In the genomic region with DNA sequence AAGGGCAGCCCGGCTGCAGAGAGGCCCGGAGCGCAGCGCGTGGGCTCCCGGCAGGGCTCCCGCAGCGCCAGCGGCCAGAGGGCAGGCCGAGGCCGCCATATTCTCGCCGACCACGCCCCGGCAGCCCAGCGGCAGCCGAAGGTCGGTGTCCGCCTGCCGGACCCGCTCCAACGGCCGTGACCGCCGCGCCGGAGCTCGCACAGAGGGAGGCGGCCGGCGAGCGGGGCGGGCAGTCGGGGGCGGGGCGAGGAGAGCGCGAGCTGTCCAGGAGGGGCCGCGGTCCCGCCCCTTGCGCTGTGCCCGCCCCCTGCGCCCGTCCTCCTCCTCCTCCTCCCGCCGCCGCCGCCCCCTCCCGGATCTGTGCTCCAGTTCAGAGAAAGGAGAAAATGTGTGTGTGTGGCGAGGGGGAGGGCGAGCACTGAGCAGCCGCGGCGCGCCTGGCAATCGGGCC, we compare ENCODE assay signal across 7 mouse cellular contexts. TPM values are rescaled to one million over a fixed set of nuclear protein-coding genes. Genes with fewer than 3 reads are reported as not detected.
DNase-seq lines count a peak whose midpoint lies in the region; ATAC-seq and TF ChIP-seq lines count a peak whose summit lies in the region.

No protein-coding gene starts in this region.

- peaks cover 27% of the 10 kb centered on the region for H3K4me1 ChIP-seq in embryonic facial prominence, embryonic 12.5 days
- H3K4me1 ChIP-seq in heart, adult 2 months (ENCODE audit: control insufficient read depth, insufficient read depth, low read length): peaks cover 8% of the 10 kb centered on the region
- H3K4me1 ChIP-seq in limb, embryonic 14.5 days (ENCODE audit: control insufficient read depth, insufficient read depth, low read length): peaks cover 15% of the 10 kb centered on the region
- H3K4me1 ChIP-seq in midbrain, embryonic 16.5 days (ENCODE audit: control insufficient read depth, insufficient read depth, low read length): peaks cover 21% of the 10 kb centered on the region

- peak overlapping the region; percentile 99 for H3K27ac ChIP-seq in embryonic facial prominence, embryonic 12.5 days
- H3K27ac ChIP-seq in heart, adult 2 months: peak overlapping the region; percentile 98
- peak overlapping the region; percentile 93 for H3K27ac ChIP-seq in limb, embryonic 14.5 days (replicated peaks; ENCODE audit: low read depth, low read length)
- H3K27ac ChIP-seq in midbrain, embryonic 16.5 days (ENCODE audit: low read length): peak overlapping the region; percentile 99

- H3K9me3 ChIP-seq in embryonic facial prominence, embryonic 12.5 days: no peaks in the 10 kb centered on the region
- no peaks in the 10 kb centered on the region for H3K9me3 ChIP-seq in limb, embryonic 14.5 days (ENCODE audit: control insufficient read depth, low read length)
- no peaks in the 10 kb centered on the region for H3K9me3 ChIP-seq in midbrain, embryonic 16.5 days (replicated peaks; ENCODE audit: control insufficient read depth, low read length, poor library complexity, severe bottlenecking)

- no peaks in the 10 kb centered on the region for H3K36me3 ChIP-seq in embryonic facial prominence, embryonic 12.5 days
- H3K36me3 ChIP-seq in heart, adult 2 months (ENCODE audit: control insufficient read depth, insufficient read depth, low read length): peaks cover 8% of the 10 kb centered on the region
- no peaks in the 10 kb centered on the region for H3K36me3 ChIP-seq in limb, embryonic 14.5 days (ENCODE audit: control insufficient read depth, insufficient read depth, low read length)
- H3K36me3 ChIP-seq in midbrain, embryonic 16.5 days (ENCODE audit: control insufficient read depth, insufficient read depth, low read length): no peaks in the 10 kb centered on the region

- peak overlapping the region; percentile 99 for H3K9ac ChIP-seq in embryonic facial prominence, embryonic 12.5 days
- peak overlapping the region; percentile 96 for H3K9ac ChIP-seq in heart, adult 2 months (ENCODE audit: low read depth, low read length)
- H3K9ac ChIP-seq in limb, embryonic 14.5 days (ENCODE audit: low read depth, low read length, severe bottlenecking): peak overlapping the region; percentile 94
- H3K9ac ChIP-seq in midbrain, embryonic 16.5 days (ENCODE audit: low read depth, low read length): peak overlapping the region; percentile 100

- ATAC-seq in embryonic facial prominence, embryonic 12.5 days (ENCODE audit: insufficient number of reproducible peaks, insufficient read depth, low FRiP score, low TSS enrichment): peak; percentile 91
- peak; percentile 92 for ATAC-seq in limb, embryonic 14.5 days (ENCODE audit: low FRiP score, low read depth)
- ATAC-seq in midbrain, embryonic 16.5 days: peak; percentile 91

- peaks cover 3% of the 10 kb centered on the region; the same call in 1 of the 2 replicates for H3K79me2 ChIP-seq in heart, adult 2 months (replicated peaks; ENCODE audit: control insufficient read depth, insufficient read depth, low read length)

- no peaks in the 10 kb centered on the region for H3K27me3 ChIP-seq in embryonic facial prominence, embryonic 12.5 days
- H3K27me3 ChIP-seq in heart, adult 2 months (ENCODE audit: control insufficient read depth, insufficient read depth, low read length): no peaks in the 10 kb centered on the region
- no peaks in the 10 kb centered on the region for H3K27me3 ChIP-seq in limb, embryonic 14.5 days (ENCODE audit: control insufficient read depth, insufficient read depth, low read length)
- H3K27me3 ChIP-seq in midbrain, embryonic 16.5 days (ENCODE audit: control insufficient read depth, insufficient read depth, low read depth, low read length): no peaks in the 10 kb centered on the region

- intact Hi-C loops in heart, adult 2 months (cut with DNase I): loop anchor here (1.0 to 5.0 kb wide), 8 partner anchors 36 to 470 kb away; no protein-coding TSS in a partner anchor

- peak overlapping the region; percentile 92 for H3K4me3 ChIP-seq in embryonic facial prominence, embryonic 12.5 days
- H3K4me3 ChIP-seq in heart, adult 2 months: peak overlapping the region; percentile 67
- H3K4me3 ChIP-seq in limb, embryonic 14.5 days (replicated peaks; ENCODE audit: low read length): peak overlapping the region; percentile 94
- peak overlapping the region; percentile 92 for H3K4me3 ChIP-seq in midbrain, embryonic 16.5 days (ENCODE audit: low read depth, low read length)

- TF ChIP-seq POLR2A in heart, adult 2 months (IDR thresholded peaks at IDR 0.05; ENCODE audit: insufficient read depth, low read depth, low read length): peak; percentile 32
- no peak; the same call in 1 of the 2 replicates for TF ChIP-seq POLR2A in limb, embryonic 14.5 days (IDR thresholded peaks at IDR 0.05; ENCODE audit: borderline replicate concordance, extremely low read depth, insufficient read depth, insufficient read length)

- no peak for TF ChIP-seq EP300 in heart, adult 2 months (IDR thresholded peaks at IDR 0.05; ENCODE audit: insufficient read depth, low read depth, low read length)

- peak overlapping the region; percentile 75 for H3K4me2 ChIP-seq in embryonic facial prominence, embryonic 12.5 days (replicated peaks)
- H3K4me2 ChIP-seq in limb, embryonic 14.5 days (replicated peaks; ENCODE audit: low read depth, low read length, severe bottlenecking): peak overlapping the region; percentile 75
- peak overlapping the region; percentile 61 for H3K4me2 ChIP-seq in midbrain, embryonic 16.5 days (ENCODE audit: low read length)

- under 1% methylated on average over 43 of the region's 57 CpGs for WGBS in embryonic facial prominence, embryonic 12.5 days
- 4% methylated on average over 42 of the region's 57 CpGs for WGBS in heart, adult 2 months
- 0% methylated on average over 33 of the region's 57 CpGs for WGBS in limb, embryonic 14.5 days
- WGBS in midbrain, embryonic 16.5 days: 1% methylated on average over 26 of the region's 57 CpGs

- peak; percentile 96 to 99 for DNase-seq in adrenal gland, postnatal 36 days
- DNase-seq in heart, adult 2 months: peak; percentile 93 to 96
- peak; percentile 92 for DNase-seq in kidney, adult 8-10 months
- peak; percentile 91 for DNase-seq in limb, embryonic 14.5 days (ENCODE audit: low spot score)
- DNase-seq in spleen, postnatal 10 days (ENCODE audit: low spot score in 2 of 2): peak; percentile 70 to 88

- peak; percentile 54 for TF ChIP-seq CTCF in heart, adult 2 months (IDR thresholded peaks at IDR 0.05)

RNA-seq across cellular contexts. Expression of a gene that starts 0.3 kb away (rescaled TPM):
- total RNA-seq in adrenal gland, postnatal 36 days (2021): 10 to 100 TPM; 56.8 to 58.0 TPM
- polyA plus RNA-seq in embryonic facial prominence, embryonic 12.5 days (2016; fragmentation: Nextera tagmentation; extraction: Ambion mirVana): 28.7 and 28.9 TPM in 2 replicates
- 10 to 100 TPM; 23.1 to 23.4 TPM for total RNA-seq in heart, adult 2 months (2021)
- polyA plus RNA-seq in heart, adult 2 months (2012; rRNA removed): 8.4 and 14.5 TPM in 2 replicates
- polyA plus RNA-seq in limb, embryonic 14.5 days (2012; rRNA removed): 22.8 and 23.4 TPM in 2 replicates
- 16.6 and 18.2 TPM in 2 replicates for polyA plus RNA-seq in limb, embryonic 14.5 days (2014; fragmentation: Nextera tagmentation; extraction: Ambion mirVana)
- polyA plus RNA-seq in midbrain, embryonic 16.5 days (2015; fragmentation: Nextera tagmentation; extraction: Ambion mirVana): 115 and 126 TPM in 2 replicates

Comparison
In these comparisons a context has a peak if more than half of its experiments do, and no peak if none do; other contexts are left out.
1. Peak in every context shown above with its lines: DNase-seq, ATAC-seq, H3K4me3 ChIP-seq and H3K27ac ChIP-seq.